Mouse (Mus musculus): ENCODE data around the gene Ankrd13b. TPM values are rescaled to one million over a fixed set of nuclear protein-coding genes. Genes with fewer than 3 reads are reported as not detected.
A peak's percentile ranks its signal among the peaks of the same experiment; 100 is the strongest.

Ankrd13b gene
- polyA plus RNA-seq, 1 experiment from 2014 or later, result 3.2 TPM

- Histone ChIP-seq H3K9ac (peak overlapping the region; percentile 33; the same call in 1 of the 2 replicates), H3K4me3 (peak overlapping the region; percentile 91), H3K9me3 (replicated peaks) (no peaks in the 10 kb centered on the region), H3K27ac (peak overlapping the region; percentile 95), H3K4me2 (peak overlapping the region; percentile 93), H3K4me1 (replicated peaks) (peaks cover 77% of the 10 kb centered on the region), H3K36me3 (no peaks in the 10 kb centered on the region), H3K27me3 (no peaks in the 10 kb centered on the region)
- peak; percentile 51; the same call in 1 of the 2 replicates for ATAC-seq (replicated peaks; ENCODE audit: insufficient number of reproducible peaks, insufficient read depth, low FRiP score, low read depth)
- WGBS, result under 1% methylated on average over 13 of the region's 13 CpGs
Observed at GRCm38 (mm10) chr11:77491123-77491501, 1.6 kb upstream of the Ankrd13b start.

- no peak for ATAC-seq (replicated peaks; ENCODE audit: insufficient number of reproducible peaks, insufficient read depth, low FRiP score, low read depth)
- peak overlapping the region; percentile 99 for H3K4me2 ChIP-seq
Observed at GRCm38 (mm10) chr11:77490451-77490850, 973 bp upstream of the Ankrd13b start.

GRCm38 (mm10) chr11:77488771-77489581 is 502 bp downstream of the Ankrd13b start:
- peaks cover 57% of the 10 kb centered on the region for H3K4me1 ChIP-seq (replicated peaks)
- H3K4me3 ChIP-seq, result peak overlapping the region; percentile 87
- H3K9me3 ChIP-seq (replicated peaks), result no peaks in the 10 kb centered on the region
- no peaks in the 10 kb centered on the region for H3K36me3 ChIP-seq
- no peak for ATAC-seq (replicated peaks; ENCODE audit: insufficient number of reproducible peaks, insufficient read depth, low FRiP score, low read depth)
- H3K4me2 ChIP-seq, result peak overlapping the region; percentile 99
- peak overlapping the region; percentile 90 for H3K9ac ChIP-seq
- WGBS, result 4% methylated on average over 55 of the region's 55 CpGs
- H3K27ac ChIP-seq, result no peak overlapping the region
- H3K27me3 ChIP-seq, result no peaks in the 10 kb centered on the region

More at GRCm38 (mm10) chr11:77490451-77490850, 973 bp upstream of the Ankrd13b start:
- Histone ChIP-seq H3K36me3 (no peaks in the 10 kb centered on the region), H3K4me3 (no peak overlapping the region; the same call in 1 of the 2 replicates), H3K27me3 (no peaks in the 10 kb centered on the region), H3K4me1 (replicated peaks) (peaks cover 70% of the 10 kb centered on the region), H3K27ac (peak overlapping the region; percentile 95; the same call in 1 of the 2 replicates), H3K9me3 (replicated peaks) (no peaks in the 10 kb centered on the region), H3K9ac (no peak overlapping the region)
- WGBS, result 73% methylated on average over 6 of the region's 6 CpGs

- no peaks in the 10 kb centered on the region for H3K36me3 ChIP-seq
Observed at GRCm38 (mm10) chr11:77486798-77487197, 2.7 kb downstream of the Ankrd13b start.

GRCm38 (mm10) chr11:77485229-77485628 is 4.2 kb downstream of the Ankrd13b start:
- WGBS, result 70% methylated on average over 6 of the region's 6 CpGs

More at GRCm38 (mm10) chr11:77486798-77487197, 2.7 kb downstream of the Ankrd13b start:
- H3K4me2 ChIP-seq, result no peak overlapping the region
- 59% methylated on average over 5 of the region's 5 CpGs for WGBS
- H3K9ac ChIP-seq, result no peak overlapping the region
- H3K4me3 ChIP-seq, result no peak overlapping the region
- H3K4me1 ChIP-seq (replicated peaks), result peaks cover 55% of the 10 kb centered on the region
- peak overlapping the region; percentile 14; the same call in 1 of the 2 replicates for H3K27ac ChIP-seq
- no peaks in the 10 kb centered on the region for H3K9me3 ChIP-seq (replicated peaks)
- H3K27me3 ChIP-seq, result no peaks in the 10 kb centered on the region
- no peak for ATAC-seq (replicated peaks; ENCODE audit: insufficient number of reproducible peaks, insufficient read depth, low FRiP score, low read depth)

GRCm38 (mm10) chr11:77483510-77484255 is 5.8 kb downstream of the Ankrd13b start:
- ATAC-seq (replicated peaks; ENCODE audit: insufficient number of reproducible peaks, insufficient read depth, low FRiP score, low read depth), result no peak
- WGBS, result 37% methylated on average over 11 of the region's 11 CpGs

More at GRCm38 (mm10) chr11:77485229-77485628, 4.2 kb downstream of the Ankrd13b start:
- Histone ChIP-seq H3K36me3 (no peaks in the 10 kb centered on the region), H3K4me1 (replicated peaks) (peaks cover 39% of the 10 kb centered on the region), H3K27me3 (no peaks in the 10 kb centered on the region), H3K4me3 (no peak overlapping the region), H3K4me2 (no peak overlapping the region), H3K9ac (0 out of 2 replicates have a peak overlapping the region, but pooled peaks have one; percentile 4), H3K27ac (no peak overlapping the region), H3K9me3 (replicated peaks) (no peaks in the 10 kb centered on the region)
- ATAC-seq (replicated peaks; ENCODE audit: insufficient number of reproducible peaks, insufficient read depth, low FRiP score, low read depth), result no peak

GRCm38 (mm10) chr11:77483043-77483442 is 6.4 kb downstream of the Ankrd13b start:
- WGBS, result 61% methylated on average over 3 of the region's 3 CpGs
- ATAC-seq (replicated peaks; ENCODE audit: insufficient number of reproducible peaks, insufficient read depth, low FRiP score, low read depth), result no peak
- H3K4me1 ChIP-seq (replicated peaks), result peaks cover 24% of the 10 kb centered on the region
- H3K9me3 ChIP-seq (replicated peaks), result no peaks in the 10 kb centered on the region
- H3K4me2 ChIP-seq, result no peak overlapping the region
- H3K4me3 ChIP-seq, result no peak overlapping the region
- H3K27ac ChIP-seq, result no peak overlapping the region
- H3K9ac ChIP-seq, result no peak overlapping the region
- no peaks in the 10 kb centered on the region for H3K36me3 ChIP-seq
- H3K27me3 ChIP-seq, result no peaks in the 10 kb centered on the region

More at GRCm38 (mm10) chr11:77483510-77484255, 5.8 kb downstream of the Ankrd13b start:
- no peak overlapping the region for H3K27ac ChIP-seq
- H3K4me1 ChIP-seq (replicated peaks), result peaks cover 29% of the 10 kb centered on the region
- H3K4me2 ChIP-seq, result no peak overlapping the region
- no peak overlapping the region for H3K4me3 ChIP-seq
- no peaks in the 10 kb centered on the region for H3K27me3 ChIP-seq
- no peaks in the 10 kb centered on the region for H3K36me3 ChIP-seq
- no peak overlapping the region for H3K9ac ChIP-seq
- no peaks in the 10 kb centered on the region for H3K9me3 ChIP-seq (replicated peaks)

- H3K4me1 ChIP-seq (replicated peaks), result no peaks in the 10 kb centered on the region
- no peaks in the 10 kb centered on the region for H3K27me3 ChIP-seq
- 85% methylated on average over 6 of the region's 6 CpGs for WGBS
- no peak overlapping the region for H3K4me2 ChIP-seq
- no peak overlapping the region for H3K4me3 ChIP-seq
- H3K36me3 ChIP-seq, result peaks cover 2% of the 10 kb centered on the region; the same call in 1 of the 2 replicates
- H3K27ac ChIP-seq, result no peak overlapping the region
- H3K9me3 ChIP-seq (replicated peaks), result no peaks in the 10 kb centered on the region
- no peak overlapping the region for H3K9ac ChIP-seq
- ATAC-seq (replicated peaks; ENCODE audit: insufficient number of reproducible peaks, insufficient read depth, low FRiP score, low read depth), result no peak
Observed at GRCm38 (mm10) chr11:77476895-77477294, 12.6 kb downstream of the Ankrd13b start.

- H3K27me3 ChIP-seq, result no peaks in the 10 kb centered on the region
- WGBS, result 91% methylated on average over 14 of the region's 14 CpGs
- peaks cover 5% of the 10 kb centered on the region; the same call in 1 of the 2 replicates for H3K36me3 ChIP-seq
- no peak overlapping the region for H3K4me2 ChIP-seq
- no peak overlapping the region for H3K9ac ChIP-seq
- ATAC-seq (replicated peaks; ENCODE audit: insufficient number of reproducible peaks, insufficient read depth, low FRiP score, low read depth), result no peak
- no peak overlapping the region for H3K27ac ChIP-seq
- H3K4me1 ChIP-seq (replicated peaks), result no peaks in the 10 kb centered on the region
- H3K9me3 ChIP-seq (replicated peaks), result no peaks in the 10 kb centered on the region
- H3K4me3 ChIP-seq, result no peak overlapping the region
Observed at GRCm38 (mm10) chr11:77476216-77476615, 13.3 kb downstream of the Ankrd13b start.

GRCm38 (mm10) chr11:77472775-77473174 is 16.7 kb downstream of the Ankrd13b start:
- no peaks in the 10 kb centered on the region for H3K9me3 ChIP-seq (replicated peaks)
- H3K4me3 ChIP-seq, result no peak overlapping the region
- H3K27ac ChIP-seq, result no peak overlapping the region
- 81% methylated on average over 16 of the region's 16 CpGs for WGBS
- ATAC-seq (replicated peaks; ENCODE audit: insufficient number of reproducible peaks, insufficient read depth, low FRiP score, low read depth), result no peak
- H3K4me1 ChIP-seq (replicated peaks), result peaks cover under 1% of the 10 kb centered on the region
- no peak overlapping the region for H3K4me2 ChIP-seq
- no peak overlapping the region for H3K9ac ChIP-seq
- H3K36me3 ChIP-seq, result peaks cover 19% of the 10 kb centered on the region; the same call in 1 of the 2 replicates
- H3K27me3 ChIP-seq, result no peaks in the 10 kb centered on the region

- peaks cover 19% of the 10 kb centered on the region; the same call in 1 of the 2 replicates for H3K36me3 ChIP-seq
- peaks cover 13% of the 10 kb centered on the region for H3K4me1 ChIP-seq (replicated peaks)
- 67% methylated on average over 29 of the region's 29 CpGs for WGBS
- H3K27me3 ChIP-seq, result peaks cover 5% of the 10 kb centered on the region
- H3K9ac ChIP-seq, result no peak overlapping the region
- H3K27ac ChIP-seq, result no peak overlapping the region
- H3K4me2 ChIP-seq, result no peak overlapping the region
- no peaks in the 10 kb centered on the region for H3K9me3 ChIP-seq (replicated peaks)
- no peak; the same call in 1 of the 2 replicates for ATAC-seq (replicated peaks; ENCODE audit: insufficient number of reproducible peaks, insufficient read depth, low FRiP score, low read depth)
- no peak overlapping the region for H3K4me3 ChIP-seq
Observed at GRCm38 (mm10) chr11:77471407-77471806, 18.1 kb downstream of the Ankrd13b start.
